Mouse (Mus musculus) G1E (cell line): ENCODE measurements at regions not wholly inside any gene's neighbourhood (a gene's known extent, or its start where the extent isn't known, plus 50 kb on each side); places are given as distances from the start of the nearest gene placed in this dataset.

ENCODE experiments used
- CTCF ChIP-seq: IDR thresholded peaks from 2 replicates; pipeline ENCODE4 v1.5.1; 2012; ENCODE audit warnings: low read depth, low read length, inconsistent platforms, mixed read lengths
- GATA1 ChIP-seq: IDR thresholded peaks from 2 replicates; pipeline ENCODE4 v1.6.1; 2012; ENCODE audit warnings: borderline replicate concordance, low read length, inconsistent platforms, mixed read lengths
- GATA2 ChIP-seq: IDR thresholded peaks from 2 replicates; pipeline ENCODE4 v1.6.1; 2012; ENCODE audit warnings: low read depth, low read length, inconsistent platforms, borderline replicate concordance
- POLR2AphosphoS5 ChIP-seq: IDR thresholded peaks from 2 replicates; pipeline ENCODE4 v1.6.1; 2012; ENCODE audit warnings: low read depth, low read length, inconsistent platforms; ENCODE audit not compliant: insufficient replicate concordance
- TAL1 ChIP-seq: conservative IDR thresholded peaks from 2 replicates; pipeline ENCODE4 v1.6.1; 2012; ENCODE audit warnings: low read depth, low read length, inconsistent platforms, mixed read lengths

DNA sequence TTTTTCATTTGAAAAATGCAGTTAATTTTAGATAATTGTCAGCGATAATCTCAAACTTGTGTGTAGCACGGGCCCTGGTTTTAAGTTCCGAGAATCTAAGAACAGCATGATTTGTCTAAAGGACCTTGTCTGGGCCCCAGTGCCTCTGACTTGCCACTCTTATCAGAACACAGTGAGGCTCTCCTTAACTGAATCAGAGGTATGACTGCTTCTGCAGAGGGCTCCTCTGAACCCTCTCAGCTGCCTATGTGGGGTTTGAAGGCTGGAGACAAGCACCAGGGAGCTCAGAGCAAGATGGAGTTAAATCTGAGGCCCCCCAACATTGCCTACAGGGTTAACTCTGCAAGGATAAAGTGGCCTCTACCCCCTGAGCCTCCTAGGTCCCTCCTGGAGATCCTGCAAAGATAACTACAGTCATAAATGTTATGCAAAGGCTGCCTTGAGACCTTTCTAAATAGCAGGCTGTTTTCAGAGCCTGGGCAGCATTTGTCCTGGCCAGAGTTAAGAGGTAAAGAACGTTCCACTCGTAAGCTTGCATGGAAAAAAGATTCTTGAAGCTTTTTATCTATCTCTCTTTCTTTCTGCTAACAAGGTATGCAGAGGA, 118.4 kb upstream of the Maf start:
- TF ChIP-seq CTCF = no peak
- TF ChIP-seq GATA1 = no peak
- no peak for TF ChIP-seq TAL1
- TF ChIP-seq GATA2 = no peak
- no peak for TF ChIP-seq POLR2AphosphoS5
